Mouse (Mus musculus) stomach, postnatal 0 days (tissue): Measurements from ENCODE around the gene Igf2r.

ENCODE experiments used
- CTCF ChIP-seq: IDR thresholded peaks from 2 replicates; pipeline ENCODE4 v1.5.1; 2016; ENCODE audit warnings: antibody characterized with exemption, low read depth, mild to moderate bottlenecking, moderate library complexity
- EP300 ChIP-seq: optimal IDR thresholded peaks from 2 replicates; pipeline ENCODE3; 2016; ENCODE audit warnings: antibody characterized with exemption

GRCm38 (mm10) chr17:12780125-12780524 lies 10.7 kb upstream of the Igf2r start:
- TF ChIP-seq EP300 (no peak), CTCF (no peak)
